Mouse (Mus musculus) kidney, embryonic 15.5 days (tissue): ENCODE measurements at regions not wholly inside any gene's neighbourhood (a gene's known extent, or its start where the extent isn't known, plus 50 kb on each side); places are given as distances from the start of the nearest gene placed in this dataset.

Experiments
- ATAC-seq: fragments of 200-750 bp; cut with Nextera tagmentation; replicated peaks from 2 replicates; pipeline ENCODE4 v1.8.0; 2017; ENCODE audit warnings: moderate TSS enrichment; ENCODE audit not compliant: low FRiP score
- H3K27ac ChIP-seq: fragments of 300-500 bp; sonication (generic); 2 replicates; pipeline ENCODE4 v1.5.1; 2015; ENCODE audit warnings: mild to moderate bottlenecking, inconsistent platforms
- H3K27me3 ChIP-seq: fragments of 300-500 bp; sonication (generic); 2 replicates; pipeline ENCODE4 v1.6.1; 2015; ENCODE audit warnings: inconsistent platforms
- H3K36me3 ChIP-seq: fragments of 300-500 bp; sonication (generic); 2 replicates; pipeline ENCODE4 v1.6.1; 2015; ENCODE audit warnings: inconsistent platforms
- H3K4me1 ChIP-seq: fragments of 300-500 bp; sonication (generic); 2 replicates; pipeline ENCODE4 v1.6.1; 2015; ENCODE audit warnings: inconsistent platforms
- H3K4me2 ChIP-seq: fragments of 300-500 bp; sonication (generic); 2 replicates; pipeline ENCODE4 v1.6.1; 2015; ENCODE audit warnings: moderate library complexity, mild to moderate bottlenecking, inconsistent platforms
- H3K4me3 ChIP-seq: fragments of 300-500 bp; sonication (generic); replicated peaks from 2 replicates; pipeline ENCODE4 v1.5.1; 2015; ENCODE audit warnings: mild to moderate bottlenecking, inconsistent platforms
- H3K9ac ChIP-seq: fragments of 300-500 bp; sonication (generic); 2 replicates; pipeline ENCODE4 v1.6.1; 2015; ENCODE audit warnings: mild to moderate bottlenecking, inconsistent platforms
- H3K9me3 ChIP-seq: fragments of 300-500 bp; sonication (generic); replicated peaks from 2 replicates; pipeline ENCODE4 v1.6.1; 2016; ENCODE audit warnings: inconsistent platforms
- WGBS: fragments of 180-500 bp; shearing (Covaris S2); methylation state at CpG from one replicate; pipeline ENCODE4 v1.1.7; 2015; ENCODE audit warnings: mixed read lengths; 5-methylcytosine and 5-hydroxymethylcytosine counted together

DNA sequence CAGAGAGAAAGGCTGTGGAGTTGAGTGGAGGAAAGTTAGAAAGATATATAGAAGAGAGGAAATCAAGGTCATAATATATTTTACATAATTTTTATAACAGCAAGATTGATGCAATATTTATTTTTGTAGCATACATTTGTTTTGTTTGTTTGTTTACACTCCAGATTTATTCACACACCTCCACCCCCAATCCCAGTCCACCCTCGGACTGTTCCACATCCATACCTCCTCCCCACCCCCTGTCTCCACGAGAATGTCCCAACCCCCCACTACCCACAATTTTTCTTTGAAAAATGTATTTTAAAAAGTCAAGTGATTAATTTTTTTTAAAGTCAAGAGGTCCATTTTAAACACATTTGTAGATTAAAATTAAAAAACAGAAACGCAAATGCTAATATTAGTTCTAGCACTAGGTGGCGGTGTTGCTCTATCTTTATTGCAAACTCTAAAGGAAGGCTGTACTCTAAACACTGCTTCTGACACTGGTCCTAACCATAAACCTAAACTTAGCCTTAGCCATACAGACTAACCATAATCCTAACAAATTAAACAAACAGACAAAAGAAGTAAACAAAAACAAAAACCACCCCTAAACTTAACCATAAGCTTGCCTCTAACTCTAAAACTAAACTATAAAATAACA, 67.8 kb downstream of the Olfr1505 start:
- H3K27ac ChIP-seq, result no peak overlapping the region
- 0 out of 2 replicates have a peak, but pooled peaks have one; percentile 52 for ATAC-seq
- no peaks in the 10 kb centered on the region for H3K9me3 ChIP-seq
- no peak overlapping the region for H3K4me3 ChIP-seq
- H3K4me2 ChIP-seq, result no peak overlapping the region
- H3K9ac ChIP-seq, result no peak overlapping the region
- H3K27me3 ChIP-seq, result no peaks in the 10 kb centered on the region
- H3K4me1 ChIP-seq, result no peaks in the 10 kb centered on the region
- H3K36me3 ChIP-seq, result no peaks in the 10 kb centered on the region
- WGBS, result 18% methylated on average over 4 of the region's 4 CpGs

DNA sequence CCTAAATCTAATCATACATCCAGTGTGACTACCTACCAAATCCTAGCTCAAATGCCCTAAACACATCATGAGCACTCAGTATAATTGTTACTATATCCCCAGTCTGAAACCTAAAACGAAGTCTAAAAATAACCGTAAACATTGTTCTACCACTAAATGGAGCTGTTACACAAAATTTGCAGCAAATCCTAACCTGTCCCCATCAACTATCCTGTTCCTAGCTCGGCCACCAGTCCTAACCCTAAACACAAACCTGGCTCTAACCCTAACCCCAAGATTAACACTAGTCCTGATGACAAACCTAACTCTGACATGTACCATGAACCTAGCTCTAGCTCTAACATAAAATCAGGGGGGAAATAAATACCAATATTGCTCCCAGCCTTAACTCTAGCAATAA, 69.5 kb downstream of the Olfr1505 start:
- WGBS, result 60% methylated on average over 3 of the region's 3 CpGs
- no peaks in the 10 kb centered on the region for H3K36me3 ChIP-seq
- H3K4me2 ChIP-seq, result no peak overlapping the region
- no peaks in the 10 kb centered on the region for H3K9me3 ChIP-seq
- no peak overlapping the region for H3K27ac ChIP-seq
- H3K4me3 ChIP-seq, result no peak overlapping the region
- no peaks in the 10 kb centered on the region for H3K27me3 ChIP-seq
- ATAC-seq, result no peak
- H3K9ac ChIP-seq, result no peak overlapping the region
- H3K4me1 ChIP-seq, result no peaks in the 10 kb centered on the region
